Mouse (Mus musculus) granulocyte monocyte progenitor cell, adult 5-6 weeks (primary cell): Measurements from ENCODE around the gene Crabp2. TPM values are rescaled to one million over a fixed set of nuclear protein-coding genes. Genes with fewer than 3 reads are reported as not detected.

Experiments
- ATAC-seq: replicated peaks from 2 replicates; pipeline ENCODE4 v1.8.0; 2016; ENCODE audit warnings: mild to moderate bottlenecking, moderate TSS enrichment, inconsistent platforms; ENCODE audit not compliant: poor library complexity, severe bottlenecking
- total RNA-seq, 2 experiments: library from RNA; stranded (forward) in 1 of 2; stranded (reverse) in 1 of 2; fragments of 200-712, 200-1000 nt in 1 of 2; fragments of >200 nt in 1 of 2; fragmentation: Nextera tagmentation in 1 of 2; gene quantifications; 2 replicates each; pipeline ENCODE4 v1.2.3; 2014 to 2017

Crabp2 gene
- total RNA-seq, 2 experiments from 2014 or later: not detected

- ATAC-seq: no peak
Observed at GRCm38 (mm10) chr3:88002291-88002976, 54.0 kb downstream of the Crabp2 start.

Other genes with a start within 250 kb of the Crabp2 start
- not detected in 2 replicates for gene Lrrc71, start 200.0 kb upstream of the Crabp2 start, total RNA-seq (2014; fragmentation: Nextera tagmentation)
- not detected in 2 replicates for gene Lrrc71, start 200.0 kb upstream of the Crabp2 start, total RNA-seq (2017)
- not detected in 2 replicates for gene Ntrk1, start 153.5 kb upstream of the Crabp2 start, total RNA-seq (2014; fragmentation: Nextera tagmentation)
- gene Ntrk1, start 153.5 kb upstream of the Crabp2 start, total RNA-seq (2017): not detected in 2 replicates
- not detected in 2 replicates for gene Insrr, start 151.7 kb upstream of the Crabp2 start, total RNA-seq (2014; fragmentation: Nextera tagmentation)
- not detected in 2 replicates for gene Insrr, start 151.7 kb upstream of the Crabp2 start, total RNA-seq (2017)
- gene Pear1, start 124.4 kb upstream of the Crabp2 start, total RNA-seq (2014; fragmentation: Nextera tagmentation): 1.8 and 9.6 TPM in 2 replicates
- 0.57 and 1.0 TPM in 2 replicates for gene Pear1, start 124.4 kb upstream of the Crabp2 start, total RNA-seq (2017)
- not detected in 2 replicates for gene Sh2d2a, start 101.9 kb upstream of the Crabp2 start, total RNA-seq (2014; fragmentation: Nextera tagmentation)
- gene Sh2d2a, start 101.9 kb upstream of the Crabp2 start, total RNA-seq (2017): 0.10 TPM in 1 of 2 replicates, not detected in the other
- gene Prcc, start 63.1 kb upstream of the Crabp2 start, total RNA-seq (2014; fragmentation: Nextera tagmentation): 25.9 and 35.4 TPM in 2 replicates
- gene Prcc, start 63.1 kb upstream of the Crabp2 start, total RNA-seq (2017): 29.6 and 33.4 TPM in 2 replicates
- 330 and 338 TPM in 2 replicates for gene Hdgf, start 42.3 kb upstream of the Crabp2 start, total RNA-seq (2014; fragmentation: Nextera tagmentation)
- 302 and 321 TPM in 2 replicates for gene Hdgf, start 42.3 kb upstream of the Crabp2 start, total RNA-seq (2017)
- 165 and 169 TPM in 2 replicates for gene Mrpl24, start 29.2 kb upstream of the Crabp2 start, total RNA-seq (2014; fragmentation: Nextera tagmentation)
- gene Mrpl24, start 29.2 kb upstream of the Crabp2 start, total RNA-seq (2017): 112 and 134 TPM in 2 replicates
- gene Isg20l2, start 18.4 kb upstream of the Crabp2 start, total RNA-seq (2014; fragmentation: Nextera tagmentation): 49.5 and 63.1 TPM in 2 replicates
- 45.7 and 51.4 TPM in 2 replicates for gene Isg20l2, start 18.4 kb upstream of the Crabp2 start, total RNA-seq (2017)
- 20.7 and 30.7 TPM in 2 replicates for gene Rrnad1, start 17.9 kb upstream of the Crabp2 start, total RNA-seq (2014; fragmentation: Nextera tagmentation)
- 13.6 and 13.8 TPM in 2 replicates for gene Rrnad1, start 17.9 kb upstream of the Crabp2 start, total RNA-seq (2017)
- gene Nes, start 22.4 kb downstream of the Crabp2 start, total RNA-seq (2014; fragmentation: Nextera tagmentation): not detected in 2 replicates
- 0.05 TPM in 1 of 2 replicates, not detected in the other for gene Nes, start 22.4 kb downstream of the Crabp2 start, total RNA-seq (2017)
- not detected in 2 replicates for gene Bcan, start 51.6 kb downstream of the Crabp2 start, total RNA-seq (2014; fragmentation: Nextera tagmentation)
- gene Bcan, start 51.6 kb downstream of the Crabp2 start, total RNA-seq (2017): not detected in 2 replicates
- gene Hapln2, start 78.9 kb downstream of the Crabp2 start, total RNA-seq (2014; fragmentation: Nextera tagmentation): not detected in 2 replicates
- gene Hapln2, start 78.9 kb downstream of the Crabp2 start, total RNA-seq (2017): not detected in 2 replicates
- 45.8 and 50.5 TPM in 2 replicates for gene Gpatch4, start 94.4 kb downstream of the Crabp2 start, total RNA-seq (2014; fragmentation: Nextera tagmentation)
- gene Gpatch4, start 94.4 kb downstream of the Crabp2 start, total RNA-seq (2017): 39.6 and 40.8 TPM in 2 replicates
- 73.8 and 84.3 TPM in 2 replicates for gene Naxe, start 109.8 kb downstream of the Crabp2 start, total RNA-seq (2014; fragmentation: Nextera tagmentation)
- 34.3 and 36.1 TPM in 2 replicates for gene Naxe, start 109.8 kb downstream of the Crabp2 start, total RNA-seq (2017)
- not detected in 2 replicates for gene Ttc24, start 129.6 kb downstream of the Crabp2 start, total RNA-seq (2014; fragmentation: Nextera tagmentation)
- gene Ttc24, start 129.6 kb downstream of the Crabp2 start, total RNA-seq (2017): not detected in 2 replicates
- gene Iqgap3, start 133.3 kb downstream of the Crabp2 start, total RNA-seq (2014; fragmentation: Nextera tagmentation): 5.9 and 9.9 TPM in 2 replicates
- gene Iqgap3, start 133.3 kb downstream of the Crabp2 start, total RNA-seq (2017): 19.5 and 19.9 TPM in 2 replicates
- 119 and 132 TPM in 2 replicates for gene Mef2d, start 193.7 kb downstream of the Crabp2 start, total RNA-seq (2014; fragmentation: Nextera tagmentation)
- gene Mef2d, start 193.7 kb downstream of the Crabp2 start, total RNA-seq (2017): 42.4 and 52.4 TPM in 2 replicates